Mouse (Mus musculus) lung, postnatal 0 days (tissue): ENCODE data around the gene Gm37240. TPM values are rescaled to one million over a fixed set of nuclear protein-coding genes. Genes with fewer than 3 reads are reported as not detected.

Source experiments
- ATAC-seq: fragments of 200-750 bp; cut with Nextera tagmentation; 2 replicates; pipeline ENCODE4 v1.8.0; 2017; ENCODE audit warnings: moderate library complexity
- DNase-seq: peaks from one replicate; pipeline ENCODE4 v3.0.0-alpha.2; 2016; ENCODE audit warnings: low spot score
- H3K27ac ChIP-seq: fragments of 300-500 bp; sonication (generic); 2 replicates; pipeline ENCODE4 v1.5.1; 2014; ENCODE audit warnings: antibody characterized with exemption, mild to moderate bottlenecking, low read length, mixed read lengths
- H3K27me3 ChIP-seq: fragments of 300-500 bp; sonication (generic); replicated peaks from 2 replicates; pipeline ENCODE4 v1.6.1; 2014; ENCODE audit warnings: low read length, mixed read lengths; ENCODE audit not compliant: insufficient read depth
- H3K36me3 ChIP-seq: fragments of 300-500 bp; sonication (generic); 2 replicates; pipeline ENCODE4 v1.6.1; 2014; ENCODE audit warnings: low read length, mixed read lengths; ENCODE audit not compliant: insufficient read depth
- H3K4me1 ChIP-seq: fragments of 300-500 bp; sonication (generic); 2 replicates; pipeline ENCODE4 v1.6.1; 2014; ENCODE audit warnings: antibody characterized with exemption, low read depth, low read length, mixed read lengths; ENCODE audit not compliant: insufficient read depth
- H3K4me2 ChIP-seq: fragments of 300-500 bp; sonication (generic); replicated peaks from 2 replicates; pipeline ENCODE4 v1.6.1; 2014; ENCODE audit warnings: low read depth, mild to moderate bottlenecking, low read length, moderate library complexity, mixed read lengths
- H3K4me3 ChIP-seq: fragments of 300-500 bp; sonication (generic); 2 replicates; pipeline ENCODE4 v1.5.1; 2014; ENCODE audit warnings: low read depth, low read length
- H3K9ac ChIP-seq: fragments of 300-500 bp; sonication (generic); replicated peaks from 2 replicates; pipeline ENCODE4 v1.6.1; 2014; ENCODE audit warnings: low read depth, mild to moderate bottlenecking
- H3K9me3 ChIP-seq: fragments of 300-500 bp; sonication (generic); 2 replicates; pipeline ENCODE4 v1.6.1; 2016; ENCODE audit warnings: low read length, mixed read lengths
- CTCF ChIP-seq: IDR thresholded peaks from 2 replicates; pipeline ENCODE4 v1.5.1; 2016; ENCODE audit warnings: antibody characterized with exemption, mild to moderate bottlenecking
- EP300 ChIP-seq: IDR thresholded peaks from 2 replicates; pipeline ENCODE4 v1.6.1; 2016; ENCODE audit warnings: antibody characterized with exemption, mild to moderate bottlenecking, control low read depth
- WGBS: fragments of 180-500 bp; shearing (Covaris S2); extraction: QIAGEN DNeasy Blood & Tissue Kit; methylation state at CpG from one replicate; pipeline ENCODE4 v1.1.7; 2014; 5-methylcytosine and 5-hydroxymethylcytosine counted together
- microRNA counts: library from miRNA; unstranded; fragments of <30 nt; microRNA quantifications from one replicate; lab custom pipeline; 2015
- microRNA-seq: library from miRNA; unstranded; fragments of <30 nt; microRNA quantifications from one replicate; pipeline ENCODE4, GENCODE M21; 2016
- polyA plus RNA-seq: library from polyadenylated mRNA; unstranded; fragments of >200 nt; fragmentation: Nextera tagmentation; extraction: Ambion mirVana; gene quantifications from 2 replicates; pipeline ENCODE4 v1.2.1, GENCODE M21; 2015

The Gm37240 gene
- polyA plus RNA-seq, 1 experiment from 2014 or later = 8.9 TPM

- Histone ChIP-seq H3K27me3 (no peaks in the 10 kb centered on the region), H3K4me1 (peaks cover 11% of the 10 kb centered on the region; the same call in 1 of the 2 replicates), H3K36me3 (no peaks in the 10 kb centered on the region), H3K27ac (no peak overlapping the region), H3K9ac (no peak overlapping the region), H3K9me3 (no peaks in the 10 kb centered on the region), H3K4me2 (no peak overlapping the region), H3K4me3 (no peak overlapping the region)
- no peak for DNase-seq
- no peak; the same call in 1 of the 2 replicates for ATAC-seq
- TF ChIP-seq EP300 (no peak), CTCF (no peak)
- 28% methylated on average over 3 of the region's 3 CpGs for WGBS
Measured at GRCm38 (mm10) chr3:84460499-84460898, 1426.8 kb downstream of the Gm37240 start.

GRCm38 (mm10) chr3:84455733-84456417, 1431.4 kb downstream of the Gm37240 start:
- Histone ChIP-seq H3K9me3 (no peaks in the 10 kb centered on the region), H3K27ac (peak overlapping the region; percentile 20; the same call in 1 of the 2 replicates), H3K4me3 (no peak overlapping the region), H3K4me1 (peaks cover 6% of the 10 kb centered on the region; the same call in 1 of the 2 replicates), H3K27me3 (no peaks in the 10 kb centered on the region), H3K4me2 (no peak overlapping the region), H3K9ac (no peak overlapping the region), H3K36me3 (no peaks in the 10 kb centered on the region)
- WGBS = 39% methylated on average over 12 of the region's 12 CpGs
- TF ChIP-seq CTCF = no peak
- peak; percentile 73; the same call in 1 of the 2 replicates for TF ChIP-seq EP300
- ATAC-seq = 0 out of 2 replicates have a peak, but pooled peaks have one; percentile 26
- DNase-seq = peak; percentile 39

- 34% methylated on average over 3 of the region's 3 CpGs for WGBS
- Histone ChIP-seq H3K4me3 (no peak overlapping the region), H3K4me1 (no peaks in the 10 kb centered on the region), H3K9me3 (no peaks in the 10 kb centered on the region), H3K27me3 (no peaks in the 10 kb centered on the region), H3K9ac (no peak overlapping the region), H3K36me3 (no peaks in the 10 kb centered on the region), H3K4me2 (no peak overlapping the region), H3K27ac (no peak overlapping the region)
- TF ChIP-seq EP300 (no peak), CTCF (no peak)
- DNase-seq = peak; percentile 30
- peak; percentile 51; the same call in 1 of the 2 replicates for ATAC-seq
Measured at GRCm38 (mm10) chr3:84450651-84451050, 1436.7 kb downstream of the Gm37240 start.

- DNase-seq (no peak), ATAC-seq (no peak)
- Histone ChIP-seq H3K9ac (no peak overlapping the region), H3K4me2 (no peak overlapping the region), H3K27me3 (no peaks in the 10 kb centered on the region), H3K27ac (no peak overlapping the region), H3K9me3 (no peaks in the 10 kb centered on the region), H3K4me1 (no peaks in the 10 kb centered on the region), H3K4me3 (no peak overlapping the region), H3K36me3 (no peaks in the 10 kb centered on the region)
- TF ChIP-seq CTCF (no peak), EP300 (no peak)
- 65% methylated on average over 9 of the region's 9 CpGs for WGBS
Measured at GRCm38 (mm10) chr3:84449015-84449414, 1438.3 kb downstream of the Gm37240 start.

- no peaks in the 10 kb centered on the region for H3K4me1 ChIP-seq
- H3K9ac ChIP-seq = no peak overlapping the region
- no peaks in the 10 kb centered on the region for H3K27me3 ChIP-seq
- no peaks in the 10 kb centered on the region for H3K9me3 ChIP-seq
- no peak overlapping the region for H3K4me3 ChIP-seq
- no peak for TF ChIP-seq CTCF
- TF ChIP-seq EP300 = no peak
- H3K36me3 ChIP-seq = no peaks in the 10 kb centered on the region
- no peak for DNase-seq
- WGBS = 66% methylated on average over 5 of the region's 5 CpGs
- no peak for ATAC-seq
- no peak overlapping the region for H3K4me2 ChIP-seq
- H3K27ac ChIP-seq = no peak overlapping the region
Measured at GRCm38 (mm10) chr3:84447803-84448202, 1439.5 kb downstream of the Gm37240 start.

MicroRNAs encoded within 50 kb of the gene (microRNA counts, 519-probe panel; counts per million panel counts)
- not detected for microRNA mmu-miR-466k (lab: Ali Mortazavi, UCI)

Small RNAs within 50 kb of the gene (microRNA-seq; reads per million reads assigned to microRNA genes)
- gene Mir466k = not detected

Other genes starting within 250 kb of the Gm37240 start
- gene Fam160a1, start 70.2 kb downstream of the Gm37240 start, polyA plus RNA-seq = 4.6 and 5.3 TPM in 2 replicates
- 4.3 and 5.7 TPM in 2 replicates for gene Glt28d2, start within 50 bp of the Gm37240 start, polyA plus RNA-seq
- gene Sh3d19, start 83.6 kb upstream of the Gm37240 start, polyA plus RNA-seq = 28.3 and 33.0 TPM in 2 replicates
- gene Prss48, start 115.0 kb upstream of the Gm37240 start, polyA plus RNA-seq = not detected in 2 replicates